Mouse (Mus musculus) fat pad, adult 2 months (tissue): ENCODE results near the gene Prkce.

Experiments
- DNase-seq: peaks from one replicate; pipeline ENCODE4 v3.0.0-alpha.2; 2011; ENCODE audit warnings: low read depth, low spot score; ENCODE audit errors: extremely low read depth

The Prkce gene

DNA sequence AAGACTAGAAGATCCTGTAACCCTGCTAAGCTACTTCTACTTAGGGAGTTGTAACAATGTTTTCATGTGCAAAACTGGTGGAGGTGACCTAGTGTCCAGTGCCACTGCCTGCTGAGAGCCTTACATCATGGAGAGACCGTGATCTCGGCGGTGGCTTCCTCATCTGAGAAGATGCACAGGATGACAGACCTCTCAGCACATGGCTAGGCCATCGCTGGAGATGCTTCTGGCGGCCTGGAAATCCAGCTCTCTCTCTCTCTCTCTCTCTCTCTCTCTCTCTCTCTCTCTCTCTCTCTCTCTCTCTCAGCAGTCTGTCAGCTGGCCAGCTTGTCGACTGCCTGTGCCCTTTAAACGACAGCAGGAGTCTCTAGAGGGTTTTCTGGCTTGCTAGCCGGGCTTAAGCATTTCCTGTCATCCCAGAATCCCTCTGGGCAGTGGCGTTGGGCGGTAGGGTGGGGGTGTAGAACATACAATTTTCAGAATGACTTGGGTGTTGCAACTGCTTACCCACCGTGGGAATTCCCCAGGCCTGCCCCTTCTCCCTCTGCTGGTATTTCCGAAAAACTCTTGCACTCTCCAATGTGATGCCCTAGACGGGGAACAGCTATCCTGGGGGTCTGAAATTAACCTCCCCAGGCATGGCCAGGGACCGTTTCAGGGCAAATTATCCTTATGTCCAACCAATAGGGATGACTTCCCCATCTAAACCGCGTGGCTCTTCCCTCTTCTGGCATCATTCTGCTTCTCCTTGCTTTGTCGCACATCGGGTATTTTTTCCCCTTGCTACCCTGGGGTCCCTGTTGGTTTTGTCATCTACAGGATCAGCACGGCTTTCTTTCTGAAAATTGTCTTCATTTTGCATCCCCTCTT lies 340.0 kb downstream of the Prkce start:
- DNase-seq: no peak

DNA sequence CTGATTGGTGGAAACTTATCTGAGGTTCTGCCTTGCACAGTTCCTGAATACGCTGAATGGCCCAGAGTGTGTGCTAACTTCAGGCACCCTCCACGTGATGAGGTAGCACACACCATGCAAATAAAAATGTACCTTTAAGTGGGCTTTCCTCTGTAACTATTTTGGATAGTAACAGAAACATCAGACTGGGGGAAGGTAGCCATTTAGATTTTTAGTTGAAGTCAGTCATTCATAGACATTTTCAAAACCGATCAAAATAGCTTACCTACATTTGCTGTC lies 340.6 kb downstream of the Prkce start:
- no peak for DNase-seq

DNA sequence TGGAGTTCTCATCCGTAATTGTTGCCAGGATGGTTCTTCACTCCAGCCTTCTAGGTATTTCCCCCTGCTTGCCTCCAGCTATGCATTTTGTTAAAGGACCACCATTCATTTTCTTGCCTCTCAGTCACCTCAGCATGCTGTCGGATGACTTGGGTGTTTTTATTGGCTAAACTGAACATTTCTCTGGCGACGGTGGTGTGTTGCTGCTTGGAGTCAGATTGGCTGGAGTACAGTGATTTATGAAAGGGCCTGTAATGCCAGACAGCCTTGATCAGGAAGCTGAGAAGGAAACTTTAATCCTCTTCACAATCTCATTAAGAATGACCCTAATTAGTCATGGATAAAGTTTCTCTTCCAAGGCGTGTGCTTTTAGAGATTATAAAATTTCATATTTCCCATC lies 342.3 kb downstream of the Prkce start:
- DNase-seq: no peak

DNA sequence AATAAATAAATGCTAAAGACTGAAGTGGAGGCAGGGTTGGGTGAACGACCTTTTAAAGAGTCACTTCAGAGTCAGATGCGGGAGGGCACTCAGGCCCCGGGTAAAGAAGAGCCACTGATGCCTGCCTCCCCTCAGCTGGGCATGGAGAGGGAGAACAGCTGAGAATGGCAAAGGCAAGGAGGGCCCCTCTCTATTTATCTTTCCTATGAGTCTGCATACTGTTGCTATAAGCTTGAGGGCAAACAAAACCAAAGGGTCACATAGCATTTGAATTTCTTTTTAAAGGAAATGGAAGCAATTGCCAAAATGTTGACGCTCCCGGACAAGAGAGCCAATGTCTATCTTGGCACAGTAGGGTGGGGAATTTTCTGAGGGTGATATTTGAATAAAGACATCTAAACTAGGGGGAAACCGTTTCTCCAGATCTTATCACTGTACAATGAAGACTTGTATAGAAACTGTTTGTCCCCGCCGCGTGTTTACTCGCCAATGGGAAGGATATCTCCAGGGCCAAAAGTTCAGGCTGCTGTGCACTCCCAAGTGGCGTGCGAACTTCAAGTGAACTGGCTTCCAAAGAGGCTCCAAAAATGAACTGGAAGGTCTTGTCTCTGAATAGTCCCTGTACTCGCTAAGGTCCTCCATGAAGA lies 347.5 kb downstream of the Prkce start:
- no peak for DNase-seq

DNA sequence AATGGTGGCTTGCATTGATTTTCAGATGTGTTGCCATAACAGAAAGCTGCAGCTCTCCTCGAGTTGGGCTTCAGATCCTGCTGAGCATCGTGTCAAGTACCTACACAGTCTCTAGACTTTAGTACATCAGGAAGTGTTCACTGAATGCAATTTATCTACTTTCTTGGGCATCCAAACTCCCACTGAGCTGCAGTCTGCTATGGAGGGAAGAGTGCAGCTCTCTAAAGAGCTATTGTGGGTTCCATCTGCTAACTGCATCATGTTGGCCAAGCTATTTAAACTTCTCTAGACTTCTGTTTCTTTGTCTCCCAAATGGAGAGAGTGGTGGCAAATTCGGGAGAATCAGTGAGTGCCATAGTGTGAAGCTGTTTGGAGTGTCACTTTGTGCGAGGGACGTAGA lies 349.0 kb downstream of the Prkce start:
- no peak for DNase-seq

DNA sequence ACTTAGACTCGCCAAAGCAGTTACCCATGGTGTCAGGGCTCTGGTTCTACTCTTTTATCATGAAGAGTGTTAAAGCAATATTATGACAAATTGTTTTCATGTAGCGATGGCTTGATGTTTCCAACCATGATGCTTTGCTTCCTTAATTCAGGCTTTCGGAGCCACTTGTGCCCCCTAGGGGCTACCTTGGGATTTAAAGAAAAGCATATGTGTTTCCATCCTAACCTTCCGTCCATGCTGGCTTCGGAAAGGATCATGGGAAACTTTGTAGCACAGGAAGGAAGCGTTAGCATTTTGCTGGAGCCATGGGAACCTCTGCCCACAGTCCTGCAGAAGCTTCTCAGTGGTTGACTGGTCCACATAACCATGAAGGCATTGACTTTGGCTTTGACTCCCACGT lies 351.0 kb downstream of the Prkce start:
- DNase-seq: no peak

DNA sequence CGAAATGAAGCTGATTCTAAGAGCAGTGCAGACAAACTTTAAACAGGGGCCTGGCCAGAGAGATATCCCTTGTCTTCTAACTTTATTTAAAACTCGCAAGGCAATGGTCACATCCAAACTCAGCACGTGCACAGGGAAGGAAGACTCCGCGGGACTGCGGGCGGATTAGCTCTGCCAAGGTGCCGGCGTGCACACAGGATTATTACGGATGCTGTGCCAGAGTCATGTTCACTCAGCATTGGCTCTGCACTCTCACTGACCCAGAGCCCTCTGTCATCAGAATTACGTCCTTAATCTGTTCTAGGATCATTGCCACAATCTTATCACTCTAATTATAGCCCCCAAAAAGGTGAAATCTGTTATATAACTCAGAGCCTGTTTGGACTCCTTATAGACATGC lies 353.7 kb downstream of the Prkce start:
- no peak for DNase-seq

DNA sequence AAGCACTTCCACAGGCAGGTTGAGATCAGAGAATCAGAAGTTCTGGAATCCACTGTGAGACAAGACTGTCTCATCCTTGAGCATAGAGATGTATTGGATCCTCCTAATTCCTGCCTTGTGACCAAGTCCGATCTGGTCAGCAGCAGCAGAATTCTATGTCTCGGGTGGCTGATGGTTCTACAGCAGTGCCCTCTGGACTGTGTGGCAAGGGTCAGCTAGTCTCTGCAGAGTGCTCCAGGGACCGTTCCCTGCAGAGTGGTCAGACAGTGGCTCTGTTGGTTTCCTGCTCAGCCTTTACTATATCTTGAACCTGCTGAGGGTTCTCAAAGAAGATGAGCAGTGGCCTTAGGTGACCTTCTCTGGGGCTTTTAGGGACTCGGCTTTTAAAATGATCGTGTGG lies 355.1 kb downstream of the Prkce start:
- DNase-seq: no peak

DNA sequence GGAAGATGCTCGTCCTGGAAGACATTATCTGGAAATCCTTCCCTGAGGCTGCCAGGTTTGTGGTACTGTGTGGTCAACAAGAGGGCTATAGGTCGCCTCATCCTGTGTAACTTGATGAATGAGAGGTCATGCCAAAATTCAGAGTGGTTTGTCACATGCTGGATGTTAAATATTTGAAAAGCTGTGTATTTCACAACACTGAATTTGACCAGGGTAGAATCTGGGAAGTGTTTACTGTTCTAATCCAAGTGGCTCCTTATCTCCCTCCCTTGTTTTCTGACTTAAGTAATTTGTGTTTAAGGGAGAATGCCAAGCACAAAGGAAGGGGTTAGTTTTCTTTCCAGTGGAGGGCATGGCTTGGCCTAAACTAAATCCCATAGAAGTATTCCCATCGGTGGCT lies 355.8 kb downstream of the Prkce start:
- DNase-seq: no peak

DNA sequence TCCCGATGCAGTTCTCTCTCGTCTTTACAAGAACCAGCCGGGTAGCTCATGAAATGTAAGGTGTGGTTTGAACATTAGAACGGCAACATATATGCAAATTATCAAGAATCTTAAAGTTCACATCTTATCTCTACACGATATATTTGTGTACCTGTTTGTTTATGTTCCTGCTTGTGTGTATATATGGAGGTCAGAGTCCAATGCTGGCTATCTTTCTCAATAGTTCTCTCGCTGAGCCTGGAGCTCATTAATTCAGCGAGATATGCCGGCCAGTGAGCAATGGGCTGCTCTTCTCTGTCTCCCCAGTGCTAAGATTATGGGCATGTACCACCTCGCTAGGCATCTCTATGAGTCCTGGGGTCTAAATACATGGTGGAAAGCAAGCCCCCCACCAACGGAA lies 356.3 kb downstream of the Prkce start:
- DNase-seq: no peak

DNA sequence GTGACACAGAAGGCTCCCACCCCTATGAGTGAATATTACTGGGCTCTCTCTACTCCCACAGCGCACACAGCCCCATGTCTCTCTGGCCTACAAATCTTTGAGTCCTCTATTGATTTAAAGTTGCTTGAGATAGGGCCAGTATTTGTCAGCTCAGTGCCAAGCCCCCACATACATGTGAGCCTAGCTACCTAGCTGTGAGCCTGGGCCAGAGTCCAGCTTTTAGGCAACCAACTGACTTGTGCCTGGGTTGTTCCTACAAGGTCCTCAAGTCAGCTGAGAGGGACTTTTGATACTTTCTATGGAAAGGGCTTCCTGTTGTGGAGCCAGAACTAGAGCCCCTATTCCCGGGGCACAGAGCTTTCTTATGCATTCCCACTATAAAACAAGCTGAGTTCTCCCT lies 357.5 kb downstream of the Prkce start:
- no peak for DNase-seq

DNA sequence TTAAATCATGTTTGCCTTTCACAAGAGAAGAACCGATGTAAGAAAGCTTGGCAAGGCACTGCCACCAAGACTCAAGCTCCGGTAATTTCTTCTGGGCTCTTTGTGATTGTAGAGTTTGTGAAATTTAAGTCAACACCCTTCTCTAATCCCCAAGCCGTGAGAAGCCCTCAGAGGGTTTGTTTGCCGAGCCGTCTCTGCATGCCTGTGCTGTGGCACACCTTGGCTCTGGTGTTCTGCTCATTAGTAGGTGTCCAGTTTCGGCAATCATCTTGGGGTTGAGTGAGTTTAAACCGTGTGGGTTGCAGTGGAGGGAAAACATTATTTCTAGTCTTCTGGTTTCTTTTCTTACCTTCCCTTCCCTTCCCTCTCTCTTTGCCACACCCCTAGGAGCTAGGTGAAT lies 358.4 kb downstream of the Prkce start:
- no peak for DNase-seq

DNA sequence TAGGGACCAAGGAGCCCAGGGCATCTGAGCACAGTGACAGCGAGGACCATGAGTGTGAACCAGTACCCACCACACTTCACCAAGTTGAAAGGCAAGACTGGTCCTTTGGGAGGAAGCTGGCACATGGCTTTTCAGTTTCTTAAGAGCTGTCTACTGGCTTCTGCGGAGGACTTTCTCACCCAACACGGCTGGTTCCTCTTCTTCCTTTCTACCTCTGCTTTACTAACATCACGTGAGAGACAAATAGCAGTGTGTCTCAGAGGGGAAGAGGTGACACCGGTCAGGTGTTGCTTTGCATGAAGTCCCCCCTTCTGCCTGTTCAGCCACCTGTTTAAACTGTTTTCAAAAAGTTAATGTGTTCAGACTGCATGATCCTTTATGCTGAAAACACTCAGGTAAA lies 359.7 kb downstream of the Prkce start:
- no peak for DNase-seq

DNA sequence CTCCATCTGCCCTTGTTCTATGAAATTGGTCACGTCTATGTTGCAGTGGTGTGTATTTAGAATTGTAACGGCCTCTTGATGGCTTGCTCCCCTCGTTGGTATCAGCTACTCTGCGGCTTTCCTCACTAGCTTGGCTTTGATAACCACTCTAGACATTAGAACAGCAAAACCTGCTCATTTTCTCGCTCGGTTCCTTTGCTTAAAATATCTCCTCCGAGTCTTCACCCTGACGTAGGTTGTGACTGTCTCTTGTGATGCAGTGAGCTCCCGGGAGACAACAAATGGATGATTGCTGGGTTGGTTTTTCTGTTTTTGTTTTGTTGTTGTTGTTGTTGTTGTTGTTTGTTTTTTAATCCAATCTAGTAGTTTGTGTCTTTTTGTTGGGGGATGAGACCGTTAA lies 361.4 kb downstream of the Prkce start:
- no peak for DNase-seq

DNA sequence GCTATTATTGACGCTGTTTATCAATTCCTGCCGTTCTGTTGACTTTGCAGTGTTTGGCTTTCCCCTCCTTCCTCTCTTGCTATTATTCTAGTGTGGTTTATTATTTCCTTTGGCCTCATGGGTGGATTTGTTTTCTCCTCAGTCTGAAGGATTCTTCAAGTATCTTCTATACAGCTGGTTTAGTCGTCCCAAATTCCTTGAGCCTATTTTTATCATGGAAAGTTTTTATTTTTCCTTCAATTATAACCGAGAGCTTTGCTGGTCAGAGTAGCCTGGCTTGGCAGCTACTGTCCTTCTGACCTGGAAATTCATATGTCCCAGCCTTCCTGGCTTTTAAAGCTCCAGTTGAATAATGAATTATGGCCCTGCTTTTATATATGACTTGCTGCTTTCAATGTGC lies 361.8 kb downstream of the Prkce start:
- no peak for DNase-seq

DNA sequence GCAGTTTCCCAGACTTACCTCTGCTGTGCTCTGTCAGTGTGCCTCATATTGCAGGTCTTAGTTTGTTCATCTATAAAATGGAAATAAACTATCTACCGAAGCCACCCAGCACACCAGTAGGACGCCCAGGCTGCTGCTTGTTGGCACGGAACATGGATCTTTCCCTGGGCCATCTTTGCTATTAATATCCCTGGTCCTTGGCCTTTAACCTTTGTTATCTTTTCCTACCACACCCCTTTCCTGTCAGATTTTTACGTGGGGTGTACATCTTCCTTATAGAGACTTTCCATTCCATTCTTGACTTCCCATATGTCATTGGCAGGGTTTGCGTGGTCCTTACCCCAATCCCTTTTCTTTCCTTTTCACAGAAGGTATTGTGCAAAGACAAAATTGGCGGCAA lies 363.6 kb downstream of the Prkce start:
- no peak for DNase-seq

DNA sequence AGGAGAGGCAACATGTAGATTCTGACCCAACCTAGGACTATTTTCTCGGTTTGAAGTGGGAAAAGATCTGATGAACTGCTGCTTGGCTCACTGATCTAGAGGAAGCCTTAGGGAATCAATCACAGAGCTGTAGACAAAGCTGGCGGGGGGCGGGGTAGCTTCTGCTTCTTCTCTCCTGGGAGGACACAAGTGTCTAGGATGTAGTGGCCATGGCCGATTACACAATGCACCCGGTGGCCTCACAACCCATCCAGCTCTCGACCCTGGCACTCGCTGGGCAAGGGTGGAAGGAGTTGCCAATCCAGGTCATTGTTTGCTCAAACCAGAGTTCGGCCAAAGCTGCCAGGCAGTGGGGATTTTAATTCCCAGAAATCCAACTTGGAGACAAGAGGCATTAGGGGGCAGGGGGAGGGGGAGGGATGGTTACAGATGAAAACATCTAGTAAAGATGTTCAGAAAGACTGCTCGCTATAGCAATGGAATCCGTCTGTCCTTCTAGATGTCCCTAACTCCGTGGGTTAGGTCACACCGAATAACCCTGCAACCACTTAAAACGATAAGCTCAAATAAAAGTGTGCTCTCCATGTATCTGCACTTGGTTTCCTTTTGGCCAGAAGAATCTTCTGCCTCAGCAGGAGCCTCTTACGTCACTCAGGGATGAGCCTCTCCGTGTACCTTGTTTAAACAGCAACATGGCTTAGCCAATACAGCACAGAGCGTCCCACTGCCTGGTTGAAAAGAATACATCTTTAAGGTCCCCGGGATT lies 365.4 kb downstream of the Prkce start:
- DNase-seq: no peak

DNA sequence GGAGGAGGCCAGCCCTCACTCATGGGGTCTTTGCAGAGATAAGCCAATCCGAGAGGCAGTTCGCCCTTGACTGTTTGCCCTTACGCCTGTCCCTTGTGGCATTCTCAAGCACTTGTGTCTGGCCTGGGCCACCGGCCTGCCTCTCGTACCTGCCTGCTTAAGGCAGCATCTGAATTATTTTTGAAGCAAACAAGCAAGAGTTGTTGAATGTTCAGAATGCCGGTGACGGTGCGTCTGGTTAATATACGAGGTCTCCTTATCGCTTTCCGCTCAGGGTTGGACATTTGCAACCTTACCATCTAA lies 365.9 kb downstream of the Prkce start:
- DNase-seq: no peak

DNA sequence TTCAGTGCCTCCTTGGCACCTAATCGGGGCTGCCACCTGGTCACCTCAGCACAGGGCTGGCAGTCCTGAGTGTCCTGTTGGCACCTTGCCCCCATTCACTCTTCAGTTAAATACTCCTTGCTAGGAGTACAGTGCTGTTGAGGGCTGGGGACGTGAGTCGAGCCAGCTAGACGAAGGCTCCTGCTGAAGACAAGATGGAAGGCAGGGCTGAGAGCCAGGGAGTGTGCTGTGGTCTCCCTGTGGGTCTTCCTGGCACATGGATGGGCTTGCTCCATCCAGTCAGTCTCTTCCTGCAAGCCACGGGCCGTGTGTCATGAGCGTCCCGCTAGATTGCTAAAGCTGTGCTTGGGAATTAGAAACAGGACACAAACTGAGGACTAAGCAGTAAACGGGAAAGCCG lies 367.5 kb downstream of the Prkce start:
- DNase-seq: no peak

DNA sequence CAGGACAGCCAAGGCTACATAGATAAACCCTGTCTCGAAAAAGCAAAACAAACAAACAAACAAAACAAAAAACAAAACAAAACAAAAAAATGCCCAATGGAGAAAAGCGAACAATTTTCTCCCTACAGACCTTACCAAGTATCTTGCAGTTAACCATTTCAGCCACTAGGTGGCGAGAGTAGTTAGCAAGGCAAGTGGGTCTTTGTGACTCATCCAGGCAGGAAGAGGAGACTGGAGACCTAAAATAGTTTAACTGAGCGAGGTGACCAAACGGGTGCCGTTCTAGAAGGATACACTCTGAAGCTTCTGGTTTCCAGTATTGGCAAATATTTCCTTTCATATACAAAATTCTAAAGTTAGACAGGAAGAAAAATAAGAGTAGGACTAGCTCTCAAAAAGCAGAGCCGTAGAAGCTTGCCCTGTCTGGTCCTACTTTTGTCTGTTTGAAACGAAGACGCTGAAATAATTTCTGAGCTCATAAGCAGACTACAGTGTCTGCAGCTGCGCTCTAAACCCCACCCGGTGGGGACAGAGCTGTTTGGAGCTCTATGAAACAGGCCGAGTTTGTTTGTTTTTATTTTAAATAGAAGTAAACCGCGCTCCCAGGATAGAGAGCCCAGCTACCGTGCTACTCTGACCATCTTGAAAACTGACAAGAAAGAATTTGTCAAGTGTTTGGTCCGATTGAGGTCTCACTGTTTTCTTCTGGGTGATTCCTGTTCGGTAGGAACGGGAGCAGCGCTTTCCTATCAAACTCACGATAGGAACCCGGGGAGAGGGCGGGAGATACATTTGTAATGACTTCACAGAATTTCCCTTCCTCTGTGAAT lies 368.5 kb downstream of the Prkce start:
- DNase-seq: peak; percentile 8

DNA sequence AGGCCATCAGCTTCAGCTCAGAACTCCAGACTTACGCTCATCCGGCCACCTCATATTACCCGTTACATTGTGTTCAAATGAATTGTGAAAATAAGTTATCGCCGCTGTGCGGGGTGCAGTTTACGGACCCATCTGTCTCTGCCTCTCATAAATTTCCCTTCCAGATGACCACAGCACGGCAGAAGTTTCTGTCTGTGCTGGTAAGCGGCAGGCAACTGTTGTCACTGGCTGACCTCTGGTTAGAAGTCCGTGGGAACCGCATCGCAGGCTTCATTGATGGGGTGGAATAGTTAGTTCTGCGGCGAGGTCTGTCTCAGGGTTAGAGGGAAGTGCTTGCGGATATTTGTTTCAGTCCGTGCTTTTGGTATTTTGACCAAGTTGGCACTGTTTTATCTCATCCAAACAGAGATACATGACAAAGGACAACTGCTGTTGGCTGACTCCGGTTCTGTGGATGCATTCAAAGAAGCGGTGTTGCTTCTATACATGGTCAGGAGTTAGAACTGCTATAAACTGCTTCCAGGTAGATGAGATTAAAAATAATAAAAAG lies 372.4 kb downstream of the Prkce start:
- no peak for DNase-seq
